Mouse (Mus musculus) forebrain, embryonic 13.5 days (tissue): ENCODE data around the gene Dact2. TPM values are rescaled to one million over a fixed set of nuclear protein-coding genes. Genes with fewer than 3 reads are reported as not detected.

ENCODE experiments used
- ATAC-seq: fragments of 200-750 bp; cut with Nextera tagmentation; 2 replicates; pipeline ENCODE4 v1.8.0; 2017
- H3K27ac ChIP-seq: fragments of 300-500 bp; sonication (generic); 2 replicates; pipeline ENCODE4 v1.5.1; 2015; ENCODE audit warnings: inconsistent platforms, mild to moderate bottlenecking, moderate library complexity
- H3K27me3 ChIP-seq: fragments of 300-500 bp; sonication (generic); 2 replicates; pipeline ENCODE4 v1.6.1; 2015; ENCODE audit warnings: mild to moderate bottlenecking, inconsistent platforms
- H3K36me3 ChIP-seq: fragments of 300-500 bp; sonication (generic); 2 replicates; pipeline ENCODE4 v1.6.1; 2015; ENCODE audit warnings: mild to moderate bottlenecking, inconsistent platforms; ENCODE audit not compliant: poor library complexity, severe bottlenecking
- H3K4me1 ChIP-seq: fragments of 300-500 bp; sonication (generic); 2 replicates; pipeline ENCODE4 v1.6.1; 2015; ENCODE audit warnings: inconsistent platforms
- H3K4me2 ChIP-seq: fragments of 300-500 bp; sonication (generic); 2 replicates; pipeline ENCODE4 v1.6.1; 2015; ENCODE audit warnings: inconsistent platforms, mild to moderate bottlenecking, moderate library complexity
- H3K4me3 ChIP-seq: fragments of 300-500 bp; sonication (generic); 2 replicates; pipeline ENCODE4 v1.5.1; 2015; ENCODE audit warnings: mild to moderate bottlenecking, inconsistent platforms
- H3K9ac ChIP-seq: fragments of 300-500 bp; sonication (generic); 2 replicates; pipeline ENCODE4 v1.6.1; 2015; ENCODE audit warnings: mild to moderate bottlenecking, inconsistent platforms
- H3K9me3 ChIP-seq: fragments of 300-500 bp; sonication (generic); replicated peaks from 2 replicates; pipeline ENCODE4 v1.6.1; 2016; ENCODE audit warnings: inconsistent platforms
- WGBS: fragments of 180-500 bp; shearing (Covaris S2); methylation state at CpG from one replicate; pipeline ENCODE4 v1.1.7; 2015; 5-methylcytosine and 5-hydroxymethylcytosine counted together
- polyA plus RNA-seq: library from polyadenylated mRNA; unstranded; fragments of >200 nt; fragmentation: Nextera tagmentation; extraction: Ambion mirVana; gene quantifications from 2 replicates; pipeline ENCODE4 v1.2.1, GENCODE M21; 2015

The Dact2 gene
- 0.88 and 0.91 TPM in 2 replicates for polyA plus RNA-seq

DNA sequence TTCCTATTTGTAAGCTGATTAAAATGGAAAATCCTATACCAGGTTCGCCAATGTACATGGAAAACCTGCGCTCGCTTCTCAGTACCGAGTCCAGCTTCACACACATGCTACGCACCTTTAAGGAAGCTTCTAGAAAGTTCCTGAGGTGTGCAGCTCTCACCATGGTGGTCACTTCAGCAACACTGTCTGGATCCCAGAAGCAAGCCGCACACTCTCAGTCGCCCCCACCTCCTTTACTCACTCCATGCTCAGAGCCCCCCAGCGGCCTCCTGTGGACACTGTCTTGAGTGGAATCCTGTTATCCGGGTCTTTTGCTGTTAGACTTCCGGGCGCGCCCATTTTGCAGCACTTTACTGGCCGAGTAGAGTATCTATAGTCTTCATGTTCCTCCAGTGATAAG is at the start of gene Dact2:
Gene Dact2 (minus strand): TSS at position 244 of the 400 bp plus-strand sequence.
- WGBS: 50% methylated on average over 13 of the region's 13 CpGs
- no peaks in the 10 kb centered on the region for H3K36me3 ChIP-seq
- H3K27ac ChIP-seq: no peak within 1 kb of the TSS
- H3K4me2 ChIP-seq: peak within 1 kb of the TSS; percentile 85
- 0 out of 2 replicates have a peak, but pooled peaks have one; percentile 20 for ATAC-seq
- H3K4me3 ChIP-seq: peak within 1 kb of the TSS; percentile 56
- H3K27me3 ChIP-seq: peaks cover 52% of the 10 kb centered on the region
- peaks cover 30% of the 10 kb centered on the region for H3K4me1 ChIP-seq
- H3K9ac ChIP-seq: peak within 1 kb of the TSS; percentile 69
- no peaks in the 10 kb centered on the region for H3K9me3 ChIP-seq

DNA sequence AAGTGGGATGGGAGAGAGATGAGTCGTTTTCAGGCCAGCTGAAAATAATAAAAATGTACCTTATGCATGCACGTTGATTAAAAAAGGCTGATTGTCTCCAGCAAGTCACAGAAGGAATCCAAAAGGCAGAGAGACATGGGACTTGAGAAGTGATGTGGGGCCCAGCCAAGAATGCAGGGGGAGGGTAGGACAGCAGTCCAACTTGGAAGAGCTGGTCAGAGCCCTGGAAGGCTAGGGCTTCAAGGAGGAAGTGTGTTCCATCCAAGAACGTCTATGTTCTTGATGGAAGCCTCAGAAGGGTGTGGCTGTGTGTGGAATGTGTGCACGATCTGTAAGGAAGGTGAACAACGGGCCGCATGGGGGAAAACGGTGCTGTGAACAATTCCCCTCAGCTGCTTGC is 48.4 kb upstream of the Dact2 start:
- 75% methylated on average over 7 of the region's 7 CpGs for whole genome bisulfite sequencing
- no peaks in the 10 kb centered on the region for H3K36me3 ChIP-seq

DNA sequence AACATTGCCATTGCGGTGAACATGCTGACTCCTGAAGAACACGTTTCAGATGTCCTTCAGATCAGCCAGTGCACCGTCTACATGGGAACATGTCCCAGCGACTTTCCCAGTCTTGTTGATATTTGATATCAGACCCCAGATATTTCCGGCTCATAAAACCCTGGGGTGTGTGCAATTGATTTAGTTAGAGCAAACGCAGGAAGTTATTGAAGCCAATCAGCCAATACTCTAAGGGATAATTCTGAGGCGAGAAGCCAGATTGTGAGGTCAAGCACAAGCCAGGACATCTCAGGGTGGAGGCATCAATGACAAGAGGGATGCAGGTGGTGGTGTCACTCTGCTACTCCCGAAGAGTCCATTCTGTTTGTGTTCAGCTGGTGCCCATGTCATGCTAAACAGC is 46.3 kb upstream of the Dact2 start:
- Histone ChIP-seq H3K9me3 (no peaks in the 10 kb centered on the region), H3K27ac (no peak overlapping the region), H3K4me3 (no peak overlapping the region), H3K4me1 (no peaks in the 10 kb centered on the region), H3K27me3 (no peaks in the 10 kb centered on the region), H3K36me3 (no peaks in the 10 kb centered on the region), H3K4me2 (no peak overlapping the region), H3K9ac (no peak overlapping the region)
- no peak for ATAC-seq
- 87% methylated on average over 8 of the region's 8 CpGs for WGBS

More for the DNA sequence above, 48.4 kb upstream of the Dact2 start:
- Histone ChIP-seq H3K9me3 (no peaks in the 10 kb centered on the region), H3K4me2 (no peak overlapping the region), H3K27ac (no peak overlapping the region), H3K27me3 (no peaks in the 10 kb centered on the region), H3K4me3 (no peak overlapping the region), H3K4me1 (no peaks in the 10 kb centered on the region), H3K9ac (no peak overlapping the region)
- no peak for ATAC-seq

DNA sequence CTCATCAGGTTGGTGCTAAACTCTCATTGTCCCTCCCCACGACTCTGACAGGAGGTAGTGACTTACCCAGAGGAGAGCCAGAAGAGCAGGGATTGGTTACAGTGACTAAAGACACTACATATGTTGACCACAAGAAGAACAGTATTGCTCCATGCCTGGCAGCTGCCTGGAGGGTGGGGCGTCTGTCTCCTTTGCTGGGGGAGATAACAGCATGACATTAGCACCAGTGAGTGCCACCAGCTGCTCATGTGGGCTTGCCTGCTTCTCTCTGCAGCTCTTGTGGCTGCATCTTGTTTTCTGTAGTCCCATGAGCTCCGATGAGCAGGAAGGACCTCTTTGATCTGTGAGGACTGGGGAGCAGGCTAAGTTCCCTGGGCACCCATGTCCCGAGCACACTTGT is 45.5 kb upstream of the Dact2 start:
- H3K4me3 ChIP-seq: no peak overlapping the region
- no peak for ATAC-seq
- no peaks in the 10 kb centered on the region for H3K9me3 ChIP-seq
- H3K27ac ChIP-seq: no peak overlapping the region
- no peaks in the 10 kb centered on the region for H3K36me3 ChIP-seq
- no peak overlapping the region for H3K9ac ChIP-seq
- no peak overlapping the region for H3K4me2 ChIP-seq
- no peaks in the 10 kb centered on the region for H3K4me1 ChIP-seq
- WGBS: 74% methylated on average over 4 of the region's 4 CpGs
- H3K27me3 ChIP-seq: no peaks in the 10 kb centered on the region

DNA sequence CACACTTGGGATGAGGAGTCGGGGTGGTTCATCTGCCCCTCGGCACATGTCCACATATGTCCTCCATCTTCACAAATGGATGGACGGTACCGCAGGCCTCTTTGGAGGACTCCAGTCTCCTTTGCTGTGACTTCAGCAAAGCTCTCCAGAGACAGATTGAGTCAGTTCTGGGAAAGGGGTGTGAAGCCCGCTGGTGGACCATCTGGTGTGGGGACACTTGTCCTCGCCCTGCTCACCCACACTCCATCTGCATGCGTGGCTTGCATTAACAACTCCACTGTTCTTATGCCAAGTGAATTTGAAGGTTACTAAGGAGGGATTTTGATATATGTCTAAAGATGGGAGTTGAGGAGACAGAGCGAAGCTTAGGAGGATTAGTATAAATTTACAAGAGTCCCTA is 43.8 kb upstream of the Dact2 start:
- Histone ChIP-seq H3K4me1 (no peaks in the 10 kb centered on the region), H3K9me3 (no peaks in the 10 kb centered on the region), H3K36me3 (no peaks in the 10 kb centered on the region), H3K9ac (no peak overlapping the region), H3K4me2 (no peak overlapping the region), H3K27ac (no peak overlapping the region), H3K27me3 (no peaks in the 10 kb centered on the region), H3K4me3 (no peak overlapping the region)
- 86% methylated on average over 8 of the region's 8 CpGs for WGBS
- no peak for ATAC-seq

DNA sequence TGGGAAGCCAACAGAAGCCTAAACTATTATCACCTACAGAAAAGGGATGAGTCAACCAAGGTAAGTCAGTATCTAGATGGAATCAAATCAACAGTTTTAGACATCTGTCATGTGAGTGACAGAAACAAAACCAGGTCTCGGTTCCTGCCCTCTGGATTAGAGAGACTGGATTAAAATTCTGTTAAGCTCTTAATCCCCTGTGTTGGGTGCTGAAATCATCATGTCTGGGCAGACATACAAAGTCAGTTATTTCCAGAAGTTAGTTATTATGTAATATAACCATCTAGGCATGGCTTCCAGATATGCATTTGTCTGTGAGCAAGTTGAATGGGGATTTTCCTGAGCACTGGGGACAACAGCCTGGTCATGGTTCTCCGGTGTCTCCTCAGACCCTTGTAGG is 42.2 kb upstream of the Dact2 start:
- Histone ChIP-seq H3K27me3 (no peaks in the 10 kb centered on the region), H3K4me1 (no peaks in the 10 kb centered on the region), H3K4me2 (no peak overlapping the region), H3K36me3 (no peaks in the 10 kb centered on the region), H3K4me3 (no peak overlapping the region), H3K9me3 (no peaks in the 10 kb centered on the region), H3K27ac (no peak overlapping the region), H3K9ac (no peak overlapping the region)
- no peak for ATAC-seq
- WGBS: 81% methylated on average over 2 of the region's 2 CpGs

DNA sequence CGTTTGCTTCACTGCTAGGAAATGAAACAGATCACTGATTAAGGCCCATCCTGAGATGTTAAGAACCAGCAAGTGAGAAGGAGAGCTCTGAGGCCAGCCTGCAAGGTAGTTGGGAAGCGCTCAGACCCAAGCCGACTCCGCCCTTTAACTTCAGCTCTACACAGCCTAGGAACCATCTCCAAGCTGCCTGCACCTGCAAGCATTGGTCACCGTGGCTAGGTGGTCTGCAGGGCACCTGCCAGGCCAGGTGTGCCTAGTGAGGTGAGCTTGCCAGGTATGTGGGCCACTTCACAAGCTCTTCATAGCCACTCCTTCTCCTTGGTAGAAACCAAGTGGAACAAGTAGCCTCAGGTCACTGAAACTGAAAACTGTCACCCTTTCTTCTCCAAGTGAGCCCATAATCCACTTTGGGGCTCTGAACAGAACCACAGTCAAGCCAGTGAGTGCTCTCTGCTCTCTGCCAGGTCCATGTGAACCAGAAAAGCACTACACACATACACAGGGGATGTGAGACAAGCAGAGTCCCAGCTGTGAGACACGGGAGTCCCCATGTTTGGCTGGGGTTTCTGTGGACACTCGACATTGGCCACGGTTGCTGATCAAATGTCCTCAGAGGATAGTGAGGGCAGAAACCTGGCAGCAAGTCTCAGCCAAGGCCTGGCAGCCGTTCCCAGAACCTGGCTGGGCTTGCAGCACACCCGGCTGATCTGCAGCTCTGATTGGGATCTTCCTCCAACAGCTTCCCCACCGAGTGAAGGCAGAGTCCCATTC is 40.3 kb upstream of the Dact2 start:
- no peaks in the 10 kb centered on the region for H3K9me3 ChIP-seq
- no peaks in the 10 kb centered on the region for H3K27me3 ChIP-seq
- ATAC-seq: no peak
- no peak overlapping the region for H3K9ac ChIP-seq
- H3K4me2 ChIP-seq: no peak overlapping the region
- WGBS: 69% methylated on average over 11 of the region's 11 CpGs
- H3K27ac ChIP-seq: no peak overlapping the region
- H3K4me3 ChIP-seq: no peak overlapping the region
- H3K36me3 ChIP-seq: no peaks in the 10 kb centered on the region
- no peaks in the 10 kb centered on the region for H3K4me1 ChIP-seq

DNA sequence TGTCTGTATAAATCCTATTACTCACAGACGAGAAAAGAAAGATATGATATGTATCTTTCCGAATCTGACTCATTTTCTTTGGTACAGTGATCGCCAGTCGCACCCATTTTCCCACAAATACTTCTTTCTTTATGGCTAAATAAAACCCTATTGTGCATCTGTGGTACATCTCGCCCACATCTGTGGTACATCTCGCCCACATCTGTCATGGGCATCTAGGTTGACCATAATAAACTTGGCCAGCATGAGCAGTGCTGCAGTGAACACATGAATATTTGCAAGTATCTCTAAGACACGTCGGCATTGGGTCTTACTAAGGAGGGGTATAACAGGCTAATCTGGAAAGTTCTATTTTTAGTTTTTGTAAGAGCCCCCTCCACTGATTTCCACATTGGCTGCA is 38.5 kb upstream of the Dact2 start:
- H3K4me3 ChIP-seq: no peak overlapping the region
- H3K36me3 ChIP-seq: no peaks in the 10 kb centered on the region
- H3K9me3 ChIP-seq: no peaks in the 10 kb centered on the region
- H3K27me3 ChIP-seq: no peaks in the 10 kb centered on the region
- H3K4me2 ChIP-seq: no peak overlapping the region
- no peak for ATAC-seq
- no peaks in the 10 kb centered on the region for H3K4me1 ChIP-seq
- no peak overlapping the region for H3K27ac ChIP-seq
- WGBS: 93% methylated on average over 8 of the region's 8 CpGs
- no peak overlapping the region for H3K9ac ChIP-seq

DNA sequence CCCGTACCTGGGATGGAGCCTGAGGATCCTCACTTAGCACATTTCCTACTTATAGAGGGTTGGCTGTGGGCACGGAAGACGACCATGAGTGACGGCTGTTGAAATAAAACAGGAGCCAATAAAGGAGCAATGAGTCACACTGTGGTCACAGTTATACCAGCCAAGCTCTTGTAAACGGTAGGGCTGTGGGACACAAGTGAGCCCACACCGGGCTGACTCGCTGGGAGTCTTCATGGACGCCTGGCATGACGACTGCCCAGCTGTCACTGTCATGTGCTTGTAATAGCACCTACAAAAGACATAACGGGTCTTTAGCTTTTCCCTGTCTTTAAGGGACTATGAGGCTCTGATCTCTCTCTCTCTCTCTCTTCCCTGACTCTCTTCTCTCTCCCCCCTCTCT is 35.9 kb upstream of the Dact2 start:
- H3K27ac ChIP-seq: no peak overlapping the region
- no peaks in the 10 kb centered on the region for H3K36me3 ChIP-seq
- H3K27me3 ChIP-seq: no peaks in the 10 kb centered on the region
- 88% methylated on average over 10 of the region's 10 CpGs for WGBS
- H3K4me1 ChIP-seq: no peaks in the 10 kb centered on the region
- H3K4me2 ChIP-seq: no peak overlapping the region
- no peak overlapping the region for H3K9ac ChIP-seq
- no peaks in the 10 kb centered on the region for H3K9me3 ChIP-seq
- H3K4me3 ChIP-seq: no peak overlapping the region
- ATAC-seq: no peak

DNA sequence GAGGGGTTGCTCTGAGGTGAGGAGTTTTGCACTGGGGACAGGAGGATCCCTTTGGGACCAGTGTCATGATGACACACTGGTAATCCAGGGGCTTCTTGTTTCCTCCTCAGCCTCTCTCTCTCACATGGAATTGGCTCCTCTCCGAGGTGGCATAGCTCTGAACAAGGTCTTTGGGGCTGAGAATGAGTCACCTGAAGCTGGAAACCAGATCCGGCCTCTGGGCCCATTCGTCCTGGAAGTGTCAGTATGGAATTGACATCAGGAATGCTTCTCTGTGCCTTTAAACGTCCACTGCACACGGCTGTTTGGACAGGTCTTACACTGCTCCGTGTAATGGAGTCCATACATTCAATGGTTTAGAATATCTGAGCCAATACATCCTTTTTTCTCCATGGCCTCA is 33.0 kb upstream of the Dact2 start:
- H3K9ac ChIP-seq: no peak overlapping the region
- no peaks in the 10 kb centered on the region for H3K4me1 ChIP-seq
- ATAC-seq: no peak
- no peak overlapping the region for H3K27ac ChIP-seq
- WGBS: 81% methylated on average over 6 of the region's 6 CpGs
- H3K27me3 ChIP-seq: no peaks in the 10 kb centered on the region
- H3K4me2 ChIP-seq: no peak overlapping the region
- H3K36me3 ChIP-seq: no peaks in the 10 kb centered on the region
- no peak overlapping the region for H3K4me3 ChIP-seq
- H3K9me3 ChIP-seq: no peaks in the 10 kb centered on the region

DNA sequence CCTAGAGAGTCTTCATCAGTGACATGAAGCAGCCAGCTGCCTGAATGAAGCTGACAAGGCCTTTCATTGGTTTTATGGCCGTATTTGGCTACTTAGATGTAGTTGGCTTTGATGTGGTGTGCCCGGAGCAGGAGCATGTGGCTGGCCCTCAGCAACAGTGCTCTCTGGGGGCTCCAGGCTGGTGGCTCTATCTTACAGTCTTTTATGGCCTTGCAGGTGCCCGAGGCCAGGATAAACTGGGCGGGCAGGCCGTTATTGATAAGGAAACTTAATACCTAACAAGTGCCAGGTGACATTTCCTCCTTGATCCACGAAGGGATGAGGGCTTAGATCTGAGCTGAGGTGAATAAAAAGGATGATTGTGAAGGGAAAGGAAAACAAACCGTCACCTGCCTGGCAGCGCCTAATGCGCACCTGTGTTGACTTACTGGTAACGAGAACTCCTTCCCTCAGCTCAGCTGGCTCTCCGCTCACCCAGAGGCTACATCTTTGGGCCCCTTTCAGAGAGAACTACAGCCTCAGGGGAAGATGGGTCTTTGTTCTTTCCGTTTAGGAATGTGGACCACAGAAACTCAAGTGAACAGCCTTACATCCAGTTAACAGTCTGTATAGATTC is 30.8 kb upstream of the Dact2 start:
- Histone ChIP-seq H3K27me3 (no peaks in the 10 kb centered on the region), H3K36me3 (no peaks in the 10 kb centered on the region), H3K4me3 (no peak overlapping the region), H3K4me2 (no peak overlapping the region), H3K9me3 (no peaks in the 10 kb centered on the region), H3K27ac (no peak overlapping the region), H3K9ac (no peak overlapping the region), H3K4me1 (peaks cover 5% of the 10 kb centered on the region; the same call in 1 of the 2 replicates)
- ATAC-seq: no peak
- WGBS: 71% methylated on average over 12 of the region's 12 CpGs

DNA sequence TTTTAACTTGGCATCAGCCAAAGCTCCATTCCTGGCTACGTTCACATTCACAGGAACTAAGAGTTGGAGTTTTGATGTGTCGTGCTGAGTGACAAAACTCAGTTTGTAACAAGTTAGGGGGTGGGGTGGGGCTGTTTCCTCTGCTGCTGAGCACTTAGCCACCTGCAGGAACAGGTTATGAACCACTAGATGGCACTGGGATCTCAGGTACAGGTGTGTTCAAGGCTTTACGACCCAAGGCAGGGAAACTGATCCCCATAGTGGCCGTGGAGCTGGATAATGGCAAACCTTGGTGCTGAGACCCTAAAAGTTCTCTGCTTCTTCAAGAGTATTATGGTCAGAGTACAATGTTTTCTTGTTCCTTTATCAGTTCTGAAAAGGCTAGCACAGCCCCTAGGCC is 29.6 kb upstream of the Dact2 start:
- no peak overlapping the region for H3K4me3 ChIP-seq
- WGBS: 47% methylated on average over 4 of the region's 4 CpGs
- no peak overlapping the region for H3K9ac ChIP-seq
- peaks cover 5% of the 10 kb centered on the region; the same call in 1 of the 2 replicates for H3K4me1 ChIP-seq
- no peaks in the 10 kb centered on the region for H3K36me3 ChIP-seq
- no peaks in the 10 kb centered on the region for H3K9me3 ChIP-seq
- H3K4me2 ChIP-seq: no peak overlapping the region
- ATAC-seq: no peak
- H3K27me3 ChIP-seq: no peaks in the 10 kb centered on the region
- H3K27ac ChIP-seq: no peak overlapping the region
